Mouse (Mus musculus) neural tube, embryonic 10.5 days (tissue): ENCODE data around the gene Clrn2.
A peak's percentile ranks its signal among the peaks of the same experiment; 100 is the strongest.

Experiments used
- DNase-seq: peaks from one replicate; pipeline ENCODE4 v3.0.0-alpha.2; 2017; ENCODE audit warnings: low spot score; ENCODE audit errors: extremely low spot score

The Clrn2 gene

GRCm38 (mm10) chr5:45449831-45450716 is 3.5 kb upstream of the Clrn2 start, which contains the start of gene Qdpr:
Qdpr (minus strand) TSS chr5:45450236.
- peak; percentile 98 for DNase-seq

GRCm38 (mm10) chr5:45454456-45454855 is 905 bp downstream of the Clrn2 start:
- no peak for DNase-seq

GRCm38 (mm10) chr5:45472880-45473450 is 19.4 kb downstream of the Clrn2 start:
- DNase-seq = no peak

GRCm38 (mm10) chr5:45473521-45473920 is 20.0 kb downstream of the Clrn2 start:
- DNase-seq = no peak

GRCm38 (mm10) chr5:45474215-45474614 is 20.7 kb downstream of the Clrn2 start:
- DNase-seq = no peak

GRCm38 (mm10) chr5:45474758-45475157 is 21.2 kb downstream of the Clrn2 start:
- no peak for DNase-seq

- no peak for DNase-seq
Observed at GRCm38 (mm10) chr5:45475771-45476170, 22.2 kb downstream of the Clrn2 start.

- DNase-seq = no peak
Observed at GRCm38 (mm10) chr5:45476288-45476687, 22.7 kb downstream of the Clrn2 start.

- DNase-seq = no peak
Observed at GRCm38 (mm10) chr5:45477601-45478000, 24.1 kb downstream of the Clrn2 start.

- DNase-seq = no peak
Observed at GRCm38 (mm10) chr5:45480066-45480465, 26.5 kb downstream of the Clrn2 start.

GRCm38 (mm10) chr5:45481125-45481524 is 27.6 kb downstream of the Clrn2 start:
- DNase-seq = no peak

- no peak for DNase-seq
Observed at GRCm38 (mm10) chr5:45482607-45483006, 29.1 kb downstream of the Clrn2 start.

GRCm38 (mm10) chr5:45483654-45484053 is 30.1 kb downstream of the Clrn2 start:
- DNase-seq = no peak

- DNase-seq = no peak
Observed at GRCm38 (mm10) chr5:45491776-45492175, 38.2 kb downstream of the Clrn2 start.

GRCm38 (mm10) chr5:45493191-45494092 is 39.9 kb downstream of the Clrn2 start, which contains the start of gene Lap3:
Lap3 (plus strand) TSS chr5:45493374.
- peak; percentile 98 for DNase-seq

- no peak for DNase-seq
Observed at GRCm38 (mm10) chr5:45494093-45494755, 40.7 kb downstream of the Clrn2 start.

- no peak for DNase-seq
Observed at GRCm38 (mm10) chr5:45495429-45495975, 42.0 kb downstream of the Clrn2 start.

- DNase-seq = no peak
Observed at GRCm38 (mm10) chr5:45496042-45496441, 42.5 kb downstream of the Clrn2 start.

- DNase-seq = no peak
Observed at GRCm38 (mm10) chr5:45496479-45496878, 42.9 kb downstream of the Clrn2 start.

GRCm38 (mm10) chr5:45496930-45497550 is 43.5 kb downstream of the Clrn2 start:
- no peak for DNase-seq
